Mouse (Mus musculus): ENCODE measurements around the gene Shld2. TPM values are rescaled to one million over a fixed set of nuclear protein-coding genes. Genes with fewer than 3 reads are reported as not detected.

The Shld2 gene
- 5.4 and 7.0 TPM in 2 replicates for polyA plus RNA-seq (2015; fragmentation: Nextera tagmentation; extraction: Ambion mirVana)

DNA sequence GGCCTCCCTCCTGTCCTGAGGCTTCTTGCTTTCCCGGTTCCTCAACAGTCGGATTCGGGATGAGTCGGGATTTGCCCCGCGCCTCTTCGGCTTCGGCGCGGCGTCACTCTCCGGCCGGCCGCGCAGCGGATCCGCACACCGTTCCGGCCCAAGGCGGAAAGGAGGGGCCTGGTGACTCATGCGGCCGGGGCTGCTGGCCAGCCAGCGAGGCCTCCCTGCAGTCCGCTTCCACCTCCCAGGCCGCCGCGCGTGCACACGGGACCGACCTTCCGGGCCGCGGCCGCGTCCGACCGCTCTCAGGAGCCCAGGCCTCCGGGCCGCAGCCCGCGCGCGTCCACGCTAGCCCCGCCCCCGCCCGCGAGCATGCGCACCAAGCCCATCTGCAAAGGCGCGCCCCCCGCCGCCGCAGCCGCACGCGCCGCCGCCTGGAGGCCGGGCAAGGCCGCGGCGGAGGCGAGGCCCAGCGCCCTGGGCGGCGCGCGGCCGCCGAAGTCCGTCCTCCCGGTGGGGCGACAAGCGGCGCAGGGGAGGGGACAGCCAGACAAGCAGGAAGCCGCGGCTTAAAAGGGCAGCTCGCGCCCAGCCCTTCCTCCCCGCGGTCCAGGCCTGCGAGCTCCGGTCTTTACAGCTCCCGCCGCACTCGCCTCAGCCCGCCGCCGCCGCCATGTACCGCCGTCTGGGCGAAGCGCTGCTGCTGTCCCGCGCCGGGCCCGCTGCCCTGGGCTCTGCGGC is at the start of gene Shld2, which contains the start of gene Glud1:
Shld2 (minus strand) TSS at position 260 of the 732 bp plus-strand sequence.
Glud1 (plus strand) TSS at position 494 of the 732 bp plus-strand sequence.
- peak; percentile 93 for ATAC-seq (ENCODE audit: low FRiP score)
- peak within 1 kb of the TSS; percentile 97 for H3K4me3 ChIP-seq (replicated peaks)
- peak within 1 kb of the TSS; percentile 77 for H3K4me2 ChIP-seq
- no peaks in the 10 kb centered on the region for H3K9me3 ChIP-seq (replicated peaks)
- H3K9ac ChIP-seq (replicated peaks): peak within 1 kb of the TSS; percentile 96
- peak within 1 kb of the TSS; percentile 96 for H3K27ac ChIP-seq (replicated peaks)
- WGBS: under 1% methylated on average over 72 of the region's 100 CpGs
- H3K36me3 ChIP-seq: 0 out of 2 replicates have a peak, but pooled peaks cover 4% of the 10 kb centered on the region
- H3K4me1 ChIP-seq: peaks cover 36% of the 10 kb centered on the region
- H3K27me3 ChIP-seq (replicated peaks): no peaks in the 10 kb centered on the region

- Histone ChIP-seq H3K9me3 (replicated peaks) (no peaks in the 10 kb centered on the region), H3K4me2 (no peak overlapping the region), H3K9ac (replicated peaks) (no peak overlapping the region), H3K4me3 (replicated peaks) (no peak overlapping the region), H3K27me3 (replicated peaks) (no peaks in the 10 kb centered on the region), H3K4me1 (peaks cover 16% of the 10 kb centered on the region), H3K27ac (replicated peaks) (no peak overlapping the region), H3K36me3 (no peaks in the 10 kb centered on the region)
- ATAC-seq (ENCODE audit: low FRiP score): no peak
- 62% methylated on average over 5 of the region's 5 CpGs for WGBS
Observed at GRCm38 (mm10) chr14:34359676-34360244, 49.5 kb upstream of the Shld2 start.

DNA sequence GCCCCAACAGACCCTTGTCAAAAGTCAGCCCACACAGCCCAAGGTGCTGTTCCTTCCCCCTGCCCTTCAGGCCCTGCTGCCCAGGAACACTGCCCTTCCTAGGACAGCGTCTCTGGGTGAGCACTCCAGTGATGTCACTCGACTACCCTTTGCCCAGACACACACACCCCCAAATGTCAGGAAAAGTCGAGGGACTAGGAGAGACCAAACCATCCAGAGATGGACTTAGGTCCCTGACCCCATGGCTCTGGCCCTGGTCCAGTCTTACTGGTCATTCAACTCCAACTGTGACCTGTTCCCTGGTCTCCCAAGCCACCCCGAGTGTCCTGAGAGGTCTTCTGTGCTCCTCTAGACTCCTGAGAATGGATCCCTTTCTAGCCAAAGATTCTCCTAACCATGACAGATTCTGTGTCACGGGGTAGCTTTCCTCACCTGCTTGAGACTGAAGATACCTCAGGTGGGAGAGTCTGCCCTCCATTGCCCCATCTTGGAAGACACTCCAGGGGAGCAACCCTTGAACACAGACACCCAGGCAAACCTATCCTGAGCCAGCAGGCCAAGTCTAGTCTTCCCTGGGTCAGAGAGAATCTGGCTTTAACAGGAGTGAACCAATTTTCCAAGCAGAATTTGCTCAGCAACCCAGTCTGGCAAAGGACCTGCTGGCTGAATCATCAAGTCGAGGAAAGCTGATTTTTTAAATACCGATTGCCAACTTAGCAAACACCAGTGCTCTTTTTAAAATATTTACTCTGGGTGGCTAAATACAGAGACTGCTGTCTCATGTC is 47.6 kb upstream of the Shld2 start:
- Histone ChIP-seq H3K27me3 (replicated peaks) (no peaks in the 10 kb centered on the region), H3K4me1 (peaks cover under 1% of the 10 kb centered on the region; the same call in 1 of the 2 replicates), H3K27ac (replicated peaks) (no peak overlapping the region), H3K9ac (replicated peaks) (no peak overlapping the region), H3K4me3 (replicated peaks) (no peak overlapping the region), H3K9me3 (replicated peaks) (no peaks in the 10 kb centered on the region), H3K36me3 (no peaks in the 10 kb centered on the region), H3K4me2 (no peak overlapping the region)
- no peak for ATAC-seq (ENCODE audit: low FRiP score)
- 81% methylated on average over 7 of the region's 7 CpGs for WGBS

GRCm38 (mm10) chr14:34355301-34355700 is 45.0 kb upstream of the Shld2 start, which contains the start of gene Fam25c:
TSS of gene Fam25c (minus strand) at chr14:34355433.
- H3K4me3 ChIP-seq (replicated peaks): no peak within 1 kb of the TSS
- H3K9me3 ChIP-seq (replicated peaks): no peaks in the 10 kb centered on the region
- H3K27ac ChIP-seq (replicated peaks): no peak within 1 kb of the TSS
- no peaks in the 10 kb centered on the region for H3K4me1 ChIP-seq
- H3K27me3 ChIP-seq (replicated peaks): no peaks in the 10 kb centered on the region
- no peak within 1 kb of the TSS for H3K9ac ChIP-seq (replicated peaks)
- no peaks in the 10 kb centered on the region for H3K36me3 ChIP-seq
- no peak for ATAC-seq (ENCODE audit: low FRiP score)
- H3K4me2 ChIP-seq: no peak within 1 kb of the TSS
- WGBS: 91% methylated on average over 6 of the region's 6 CpGs

DNA sequence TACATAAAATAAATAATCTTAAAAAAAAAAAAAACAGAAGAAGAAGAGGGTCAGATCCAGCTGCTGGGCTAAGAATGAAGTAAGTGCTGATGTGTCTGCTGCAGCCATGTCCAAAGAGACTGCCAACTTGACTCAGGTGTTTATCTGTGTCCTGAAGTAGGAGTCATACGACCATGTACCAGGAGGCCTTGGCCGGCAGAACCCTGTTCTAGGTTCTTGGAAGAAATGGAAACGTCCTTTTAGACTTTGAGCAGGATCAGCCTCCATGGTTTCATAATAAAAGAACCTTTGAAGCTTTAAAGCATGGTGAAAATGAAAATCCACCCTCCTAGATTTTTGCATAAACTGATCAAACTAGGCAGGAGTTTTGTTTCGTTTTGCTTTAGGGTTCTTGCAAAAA is 44.2 kb upstream of the Shld2 start:
- Histone ChIP-seq H3K9ac (replicated peaks) (no peak overlapping the region), H3K9me3 (replicated peaks) (no peaks in the 10 kb centered on the region), H3K36me3 (no peaks in the 10 kb centered on the region), H3K4me1 (no peaks in the 10 kb centered on the region), H3K4me2 (no peak overlapping the region), H3K27ac (replicated peaks) (no peak overlapping the region), H3K27me3 (replicated peaks) (no peaks in the 10 kb centered on the region), H3K4me3 (replicated peaks) (no peak overlapping the region)
- 84% methylated on average over 4 of the region's 4 CpGs for WGBS
- ATAC-seq (ENCODE audit: low FRiP score): no peak

- Histone ChIP-seq H3K9me3 (replicated peaks) (no peaks in the 10 kb centered on the region), H3K4me2 (no peak overlapping the region), H3K27ac (replicated peaks) (no peak overlapping the region), H3K4me3 (replicated peaks) (no peak overlapping the region), H3K36me3 (no peaks in the 10 kb centered on the region), H3K9ac (replicated peaks) (no peak overlapping the region), H3K4me1 (no peaks in the 10 kb centered on the region), H3K27me3 (replicated peaks) (no peaks in the 10 kb centered on the region)
- ATAC-seq (ENCODE audit: low FRiP score): no peak
- 91% methylated on average over 3 of the region's 3 CpGs for WGBS
Observed at GRCm38 (mm10) chr14:34353326-34353725, 43.0 kb upstream of the Shld2 start.

- H3K9ac ChIP-seq (replicated peaks): no peak overlapping the region
- no peaks in the 10 kb centered on the region for H3K27me3 ChIP-seq (replicated peaks)
- no peaks in the 10 kb centered on the region for H3K4me1 ChIP-seq
- no peaks in the 10 kb centered on the region for H3K9me3 ChIP-seq (replicated peaks)
- no peak overlapping the region for H3K4me2 ChIP-seq
- H3K27ac ChIP-seq (replicated peaks): no peak overlapping the region
- no peak overlapping the region for H3K4me3 ChIP-seq (replicated peaks)
- WGBS: 71% methylated on average over 6 of the region's 6 CpGs
- no peaks in the 10 kb centered on the region for H3K36me3 ChIP-seq
- ATAC-seq (ENCODE audit: low FRiP score): no peak
Observed at GRCm38 (mm10) chr14:34352523-34352922, 42.2 kb upstream of the Shld2 start.

DNA sequence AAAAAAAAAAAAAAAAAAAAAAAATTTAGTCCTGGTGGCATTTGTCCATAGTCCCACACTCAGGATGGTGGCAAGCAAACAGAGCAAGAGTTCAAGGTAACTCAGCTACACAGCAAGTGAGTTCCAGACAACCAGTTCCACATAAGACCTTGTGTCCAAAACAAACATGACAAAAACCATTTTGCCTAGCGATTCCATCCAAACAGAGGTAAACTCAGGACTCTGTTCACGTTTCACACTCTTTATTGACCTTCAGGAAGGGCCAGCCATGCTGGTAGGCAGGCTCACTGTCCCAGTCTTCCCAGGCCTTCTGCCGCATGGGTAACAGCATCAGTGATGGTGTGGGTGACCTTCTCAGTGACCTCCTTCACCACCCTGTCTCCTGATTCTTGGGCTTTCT is 41.4 kb upstream of the Shld2 start:
- H3K9ac ChIP-seq (replicated peaks): no peak overlapping the region
- H3K27ac ChIP-seq (replicated peaks): no peak overlapping the region
- 60% methylated on average over 3 of the region's 3 CpGs for WGBS
- no peak overlapping the region for H3K4me3 ChIP-seq (replicated peaks)
- H3K4me1 ChIP-seq: no peaks in the 10 kb centered on the region
- H3K36me3 ChIP-seq: no peaks in the 10 kb centered on the region
- H3K27me3 ChIP-seq (replicated peaks): no peaks in the 10 kb centered on the region
- no peak overlapping the region for H3K4me2 ChIP-seq
- H3K9me3 ChIP-seq (replicated peaks): no peaks in the 10 kb centered on the region
- ATAC-seq (ENCODE audit: low FRiP score): no peak

DNA sequence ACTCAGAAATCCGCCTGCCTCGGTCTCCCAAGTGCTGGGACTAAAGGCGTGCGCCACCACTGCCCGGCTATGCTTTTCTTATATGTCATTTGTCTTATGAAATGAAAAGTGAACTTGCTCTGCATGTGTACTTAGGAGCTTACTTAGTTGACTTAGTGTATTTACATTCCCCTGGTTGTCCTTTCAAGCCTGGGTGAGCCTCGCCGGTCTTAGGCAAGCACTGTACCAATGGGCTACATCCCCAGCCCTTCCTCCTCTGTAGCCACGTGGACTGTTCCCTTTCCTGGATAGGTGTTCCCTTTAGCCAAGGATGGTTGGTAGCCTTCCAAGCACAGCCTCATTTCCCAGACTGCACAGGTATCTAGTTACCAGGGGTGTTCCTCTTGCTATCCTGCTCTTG is 38.7 kb upstream of the Shld2 start:
- Histone ChIP-seq H3K4me2 (no peak overlapping the region), H3K9me3 (replicated peaks) (no peaks in the 10 kb centered on the region), H3K27ac (replicated peaks) (no peak overlapping the region), H3K36me3 (peaks cover 5% of the 10 kb centered on the region), H3K4me3 (replicated peaks) (no peak overlapping the region), H3K27me3 (replicated peaks) (no peaks in the 10 kb centered on the region), H3K4me1 (no peaks in the 10 kb centered on the region), H3K9ac (replicated peaks) (no peak overlapping the region)
- ATAC-seq (ENCODE audit: low FRiP score): no peak
- 87% methylated on average over 8 of the region's 8 CpGs for WGBS

DNA sequence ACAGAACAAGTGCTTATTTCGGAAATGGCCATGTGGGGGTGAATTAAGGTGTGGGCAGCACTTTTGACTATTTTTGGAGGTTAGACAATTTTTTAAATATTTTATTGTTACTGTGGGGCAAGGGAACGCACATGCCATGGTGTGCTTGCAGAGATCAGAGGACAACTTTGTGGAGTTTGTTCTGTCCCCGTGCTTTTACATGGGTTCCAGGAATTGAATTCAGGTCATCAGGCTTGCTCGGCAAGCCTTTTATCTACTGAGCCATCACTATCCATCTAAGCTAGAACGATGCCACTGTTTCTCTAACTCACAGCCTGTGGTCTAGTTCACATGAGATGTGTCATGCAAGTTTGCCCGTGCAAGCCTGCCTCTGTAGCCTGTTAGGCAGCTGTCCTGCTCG is 38.0 kb upstream of the Shld2 start:
- H3K4me1 ChIP-seq: no peaks in the 10 kb centered on the region
- peaks cover 9% of the 10 kb centered on the region for H3K36me3 ChIP-seq
- H3K27me3 ChIP-seq (replicated peaks): no peaks in the 10 kb centered on the region
- no peak overlapping the region for H3K4me2 ChIP-seq
- no peak overlapping the region for H3K9ac ChIP-seq (replicated peaks)
- no peak for ATAC-seq (ENCODE audit: low FRiP score)
- no peaks in the 10 kb centered on the region for H3K9me3 ChIP-seq (replicated peaks)
- no peak overlapping the region for H3K4me3 ChIP-seq (replicated peaks)
- WGBS: 81% methylated on average over 7 of the region's 7 CpGs
- no peak overlapping the region for H3K27ac ChIP-seq (replicated peaks)

- 94% methylated on average over 5 of the region's 5 CpGs for WGBS
- Histone ChIP-seq H3K9me3 (replicated peaks) (no peaks in the 10 kb centered on the region), H3K27ac (replicated peaks) (no peak overlapping the region), H3K4me3 (replicated peaks) (no peak overlapping the region), H3K4me2 (no peak overlapping the region), H3K27me3 (replicated peaks) (no peaks in the 10 kb centered on the region), H3K36me3 (peaks cover 21% of the 10 kb centered on the region), H3K4me1 (no peaks in the 10 kb centered on the region), H3K9ac (replicated peaks) (no peak overlapping the region)
- ATAC-seq (ENCODE audit: low FRiP score): no peak
Observed at GRCm38 (mm10) chr14:34347084-34347483, 36.8 kb upstream of the Shld2 start.
